Mouse (Mus musculus): ENCODE data around the gene Gm40193.
"Not testable (repeated sequence)": the region's sequence is repeated elsewhere in the genome, so short reads cannot be mapped to it uniquely, and the experiment has no call there.

Gene Gm40193

DNA sequence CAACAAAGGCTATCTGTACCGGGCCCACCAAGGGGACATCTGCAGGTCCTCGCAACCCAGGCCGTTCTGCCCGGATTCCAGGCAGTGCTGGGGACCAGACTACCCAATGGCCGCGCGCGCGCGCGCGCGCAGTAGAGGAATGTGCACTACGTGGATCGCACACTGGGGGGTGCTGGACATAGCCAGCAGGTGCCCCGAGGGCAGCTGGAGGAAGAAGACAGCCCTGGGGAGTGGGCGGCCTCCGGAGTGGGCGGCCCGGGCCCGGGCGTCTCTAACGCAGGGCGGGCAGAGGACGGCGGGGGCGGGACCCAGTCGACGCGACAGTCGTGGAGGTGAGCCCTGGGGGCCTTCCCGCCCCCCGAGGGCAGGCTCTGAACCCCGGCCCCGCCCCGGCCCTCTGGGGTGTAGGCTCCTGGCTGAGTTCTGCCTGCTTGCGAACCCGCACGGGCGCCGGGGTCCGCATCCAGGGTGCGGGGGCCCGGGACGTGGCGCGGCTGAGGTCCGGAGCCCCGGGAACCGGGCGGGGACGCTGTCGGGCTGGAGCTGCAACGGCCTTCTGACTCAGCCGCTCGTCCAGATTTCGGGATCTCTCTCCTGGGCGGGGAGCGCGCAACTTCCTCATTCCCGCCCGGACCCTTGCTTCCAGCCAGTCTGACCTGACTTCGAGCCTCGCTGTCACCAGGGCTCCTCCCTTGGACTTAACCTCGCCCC is 7.3 kb upstream of the Gm40193 start, which contains the start of gene Pld2:
Gene Pld2, plus strand, starts transcription at position 188 of the 711 bp plus-strand sequence.
- DNase-seq = peak; percentile 68

DNA sequence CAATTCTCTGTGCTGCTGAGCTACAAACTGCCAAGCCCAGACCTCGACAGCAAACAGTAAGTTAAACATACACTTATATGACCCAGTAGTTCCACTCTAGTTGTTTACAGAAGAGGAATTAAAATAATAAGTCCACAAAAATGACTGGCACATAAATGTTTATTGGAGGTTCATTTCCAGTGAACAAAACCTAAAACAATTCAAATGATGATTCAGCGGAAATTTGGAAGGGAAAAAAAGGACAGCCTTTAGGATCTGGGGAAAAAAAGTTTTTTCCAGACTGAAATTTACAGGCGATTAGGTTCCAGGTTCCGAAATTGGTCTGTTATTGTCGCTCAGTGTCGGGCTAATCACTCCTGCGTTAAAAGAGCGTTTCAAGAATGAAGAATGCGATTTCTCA is 6.7 kb upstream of the Gm40193 start:
- no peak for DNase-seq

GRCm38 (mm10) chr11:70531065-70531464 is 1.7 kb downstream of the Gm40193 start:
- not testable (repeated sequence) for DNase-seq

- DNase-seq = no peak
Observed at GRCm38 (mm10) chr11:70528610-70529009, 4.1 kb downstream of the Gm40193 start.

DNA sequence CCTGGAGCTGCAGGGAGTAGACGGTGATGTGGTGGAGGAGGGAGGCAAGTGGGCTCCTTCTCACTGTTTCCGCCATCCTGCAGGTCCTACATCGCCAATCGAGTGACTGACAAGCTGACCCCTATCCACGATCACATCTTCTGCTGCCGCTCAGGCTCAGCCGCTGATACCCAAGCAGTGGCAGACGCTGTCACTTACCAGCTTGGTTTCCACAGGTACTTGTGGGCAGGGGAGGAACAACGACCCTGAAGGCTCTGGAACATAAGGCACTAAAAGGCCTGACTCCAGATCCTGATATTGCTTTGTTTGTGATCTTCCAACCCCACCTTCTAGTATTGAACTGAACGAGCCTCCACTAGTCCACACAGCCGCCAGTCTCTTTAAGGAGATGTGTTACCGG is 6.5 kb downstream of the Gm40193 start:
- no peak for DNase-seq

- no peak for DNase-seq
Observed at GRCm38 (mm10) chr11:70525726-70526125, 7.0 kb downstream of the Gm40193 start.

DNA sequence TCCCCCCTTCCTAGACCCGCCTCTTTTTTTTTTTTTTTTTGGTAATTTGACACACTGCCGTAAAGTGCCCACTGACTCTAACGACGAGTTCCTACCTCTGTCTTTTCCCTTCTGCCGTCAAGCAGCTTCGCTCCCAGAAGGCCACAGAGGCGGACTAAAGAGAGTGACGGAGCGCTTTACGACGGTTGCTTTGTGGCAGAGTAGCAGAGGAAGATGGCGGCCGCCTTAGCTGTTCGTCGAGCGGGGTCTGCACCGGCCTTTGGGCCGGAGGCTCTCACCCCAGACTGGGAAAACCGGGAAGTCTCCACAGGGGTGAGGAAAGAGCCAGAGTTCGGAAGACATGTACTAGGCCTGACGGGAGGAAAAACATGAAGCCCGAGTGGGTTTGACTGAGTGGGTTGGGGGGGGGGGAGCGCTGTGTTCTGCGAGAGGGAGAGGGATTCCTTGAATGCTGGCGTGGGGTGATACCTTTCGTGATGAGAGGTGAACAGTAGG is 7.5 kb downstream of the Gm40193 start, which contains the start of gene Psmb6:
Gene Psmb6, plus strand, starts transcription at position 184 of the 495 bp plus-strand sequence.
- peak; percentile 97 for DNase-seq

DNA sequence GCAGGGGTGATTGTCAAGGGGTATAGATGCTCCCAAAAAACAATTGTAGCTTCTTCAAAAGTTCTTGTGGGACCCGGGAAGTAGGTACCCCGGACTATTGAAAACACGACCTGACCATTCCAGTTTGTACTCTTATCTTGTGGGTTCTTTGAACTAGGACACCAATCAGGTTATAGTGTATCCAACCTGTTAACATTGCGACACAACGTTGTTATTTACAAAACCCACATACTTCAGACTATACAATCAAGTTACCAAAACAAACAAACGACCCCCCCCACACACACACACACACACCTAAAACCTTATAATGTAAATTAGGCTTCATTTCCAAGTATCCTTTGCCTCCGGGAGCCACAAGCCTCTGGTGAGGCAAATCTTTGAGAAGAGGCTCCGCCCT is 8.0 kb downstream of the Gm40193 start:
- no peak for DNase-seq

DNA sequence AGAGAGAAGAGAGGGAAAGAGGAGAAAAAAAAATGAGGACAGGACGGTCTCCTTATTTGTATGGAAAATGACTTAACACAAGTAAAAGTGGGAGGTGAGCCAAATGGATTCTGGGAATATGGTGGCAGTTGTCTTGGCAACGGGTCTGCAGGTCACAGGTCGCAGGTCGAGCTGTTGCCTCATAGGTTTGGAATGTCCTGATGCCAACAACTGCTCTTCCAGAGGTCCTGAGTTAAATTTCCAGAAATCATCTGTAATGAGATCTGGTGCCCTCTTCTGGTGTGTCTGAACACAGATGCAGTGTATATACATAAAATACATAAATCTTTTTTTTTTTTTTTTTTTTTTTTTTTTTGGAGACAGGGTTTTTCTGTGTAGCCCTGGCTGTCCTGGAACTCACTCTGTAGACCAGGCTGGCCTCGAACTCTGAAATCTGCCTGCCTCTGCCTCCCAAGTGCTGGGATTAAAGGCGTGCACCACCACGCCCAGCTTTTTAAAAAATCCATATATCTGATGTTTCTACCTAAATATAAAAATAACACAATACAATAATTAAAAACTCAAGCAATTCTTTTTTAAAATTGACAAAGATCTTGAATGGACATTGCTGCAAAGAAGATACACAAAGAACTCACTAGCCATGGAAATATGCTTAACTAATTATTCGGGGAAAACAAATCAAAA is 9.3 kb downstream of the Gm40193 start:
- DNase-seq = not testable (repeated sequence)

- DNase-seq = no peak
Observed at GRCm38 (mm10) chr11:70520178-70520769, 12.5 kb downstream of the Gm40193 start.

DNA sequence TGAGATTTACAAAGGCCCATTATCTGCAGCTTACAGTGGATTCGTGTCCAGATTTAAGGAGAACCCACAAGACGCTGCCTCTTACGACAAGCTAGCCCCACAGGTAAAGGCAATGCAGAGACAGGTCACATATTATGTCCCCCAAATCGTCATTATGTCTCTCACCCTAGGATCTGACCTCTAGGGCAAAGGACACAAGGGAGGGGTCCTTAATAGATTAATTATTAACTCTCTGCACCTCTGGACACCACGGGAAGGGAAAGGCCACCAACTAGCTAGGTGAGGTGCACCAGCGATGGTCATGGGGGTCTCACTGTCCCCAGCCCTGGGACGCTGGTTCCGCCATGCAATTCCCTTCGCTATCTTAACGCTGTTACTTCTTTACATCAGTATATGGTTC is 13.8 kb downstream of the Gm40193 start, which contains the start of gene Gltpd2:
Gene Gltpd2, plus strand, starts transcription at position 274 of the 400 bp plus-strand sequence.
- DNase-seq = no peak

GRCm38 (mm10) chr11:70518436-70518835 is 14.3 kb downstream of the Gm40193 start:
- no peak for DNase-seq

- DNase-seq = peak; percentile 22
Observed at GRCm38 (mm10) chr11:70516352-70516751, 16.4 kb downstream of the Gm40193 start.

GRCm38 (mm10) chr11:70514288-70514687 is 18.5 kb downstream of the Gm40193 start, which contains the start of gene Vmo1:
Gene Vmo1 (minus strand): TSS chr11:70514616.
- no peak for DNase-seq

DNA sequence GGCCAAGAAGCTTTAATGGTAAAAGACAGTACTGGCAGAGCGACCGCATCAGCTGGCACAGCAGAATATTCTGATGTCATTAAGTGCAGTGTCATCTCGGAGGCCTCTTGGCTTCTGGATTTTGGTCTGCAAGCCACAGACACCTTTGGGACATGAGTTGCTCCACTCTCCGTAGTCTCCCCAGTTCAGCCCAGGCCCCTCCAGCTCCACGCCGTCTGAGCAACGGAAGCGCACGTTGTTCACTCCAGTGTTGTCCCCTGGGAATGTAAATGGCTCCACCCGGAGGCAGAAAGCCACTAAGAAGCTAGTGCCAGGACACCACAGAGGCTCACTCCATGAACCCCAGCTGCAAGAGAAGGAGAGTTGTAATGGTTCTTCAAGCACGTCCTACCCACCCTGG is 19.2 kb downstream of the Gm40193 start:
- no peak for DNase-seq

- DNase-seq = no peak
Observed at GRCm38 (mm10) chr11:70512709-70513342, 19.9 kb downstream of the Gm40193 start.

GRCm38 (mm10) chr11:70511825-70512224 is 20.9 kb downstream of the Gm40193 start:
- no peak for DNase-seq

DNA sequence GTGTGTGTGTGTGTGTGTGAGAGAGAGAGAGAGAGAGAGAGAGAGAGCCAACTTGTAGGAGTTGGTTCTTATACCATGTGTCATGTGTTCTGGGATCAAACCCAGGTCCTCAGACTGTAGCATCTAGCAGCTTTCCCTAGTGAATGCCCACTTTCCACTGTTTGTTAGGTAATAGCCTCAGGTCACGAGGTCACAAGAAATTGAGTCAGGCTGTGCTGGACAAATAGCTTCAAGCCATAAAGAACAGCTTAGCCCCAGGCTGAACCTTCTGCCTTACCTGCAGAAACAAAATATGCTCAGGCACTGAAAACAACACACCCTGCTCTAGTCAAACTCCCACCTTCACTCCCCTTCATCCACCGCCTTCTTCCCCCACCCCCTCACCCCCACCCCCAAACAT is 21.5 kb downstream of the Gm40193 start:
- DNase-seq = no peak

- peak; percentile 33 for DNase-seq
Observed at GRCm38 (mm10) chr11:70509753-70510564, 22.8 kb downstream of the Gm40193 start.

DNA sequence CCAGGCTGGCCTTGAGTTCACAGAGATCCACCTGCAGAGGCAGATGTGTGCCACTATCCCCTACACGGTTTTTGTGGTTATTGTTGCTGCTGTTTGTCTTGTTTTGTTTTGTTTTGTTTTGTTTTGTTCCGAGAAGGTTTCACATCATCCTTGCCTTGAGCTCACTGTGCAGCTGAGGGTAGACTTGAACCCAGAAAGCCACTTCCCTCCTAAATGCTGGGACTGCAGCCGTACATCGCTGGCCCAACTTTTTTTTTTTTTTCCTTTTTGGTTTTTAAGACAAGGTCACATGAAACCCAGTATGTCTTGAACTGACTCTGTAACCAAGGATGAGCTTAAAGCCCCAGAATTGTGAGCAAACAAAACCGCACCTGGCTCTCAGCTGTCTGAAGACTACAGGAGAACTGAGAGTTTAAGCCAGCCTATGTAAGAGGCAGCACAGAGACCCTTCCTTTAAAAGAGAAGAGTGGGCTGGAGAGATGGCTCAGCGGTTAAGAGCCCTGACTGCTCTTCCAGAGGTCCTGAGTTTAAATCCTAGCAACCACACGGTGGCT is 25.7 kb downstream of the Gm40193 start:
- DNase-seq = no peak

DNA sequence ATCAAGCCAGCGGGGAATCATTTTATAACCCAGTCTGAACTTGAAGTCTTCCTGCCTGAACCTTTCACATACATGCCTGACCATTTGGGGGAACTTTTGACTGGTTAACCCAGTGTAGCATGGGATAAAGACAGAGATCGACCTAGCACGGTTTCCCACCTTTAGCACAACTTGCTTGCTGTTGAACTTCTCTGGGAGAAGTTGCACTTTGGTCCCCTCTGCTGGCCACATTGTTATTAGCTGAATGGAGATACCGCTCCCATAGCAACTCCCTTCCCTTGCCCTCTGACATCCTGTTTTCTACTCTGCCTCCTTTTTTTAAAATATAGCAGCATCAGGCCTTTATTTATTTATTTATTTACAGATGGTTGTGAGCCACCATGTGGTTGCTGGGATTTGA is 26.4 kb downstream of the Gm40193 start:
- peak; percentile 33 for DNase-seq

DNA sequence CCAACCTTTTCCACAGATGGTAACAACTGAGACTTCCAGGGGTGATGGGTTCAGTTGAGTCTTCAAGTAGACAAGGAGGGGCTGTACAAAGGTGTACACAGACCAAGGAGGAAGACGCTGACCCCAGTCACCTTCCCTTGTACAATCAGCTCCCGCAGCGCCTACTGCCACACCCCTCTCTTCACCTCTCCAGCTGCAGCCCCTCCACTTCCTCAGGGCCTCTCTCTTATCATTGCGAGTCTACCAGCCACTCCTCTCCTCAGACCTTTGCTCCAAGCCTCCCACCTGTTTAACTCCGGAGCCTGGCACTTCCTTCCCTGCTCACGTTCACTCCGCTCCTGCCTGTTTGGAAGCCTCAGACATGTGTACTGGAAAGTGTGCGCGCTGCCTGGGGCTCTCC is 27.8 kb downstream of the Gm40193 start, which contains the start of gene Tm4sf5:
Gene Tm4sf5, plus strand, starts transcription at position 275 of the 400 bp plus-strand sequence.
- DNase-seq = no peak
